Mouse (Mus musculus) thymus, adult 2 months (tissue): ENCODE results near the gene Cbfb. TPM values are rescaled to one million over a fixed set of nuclear protein-coding genes. Genes with fewer than 3 reads are reported as not detected.
"Not testable (repeated sequence)": the region's sequence is repeated elsewhere in the genome, so short reads cannot be mapped to it uniquely, and the experiment has no call there.

Experiments used
- DNase-seq: peaks from one replicate; pipeline ENCODE4 v3.0.0; 2021
- H3K27ac ChIP-seq: fragments of 200-500 bp; 2 replicates; pipeline ENCODE4 v1.5.1; 2012; ENCODE audit warnings: low read length, control low read depth; ENCODE audit not compliant: control insufficient read depth, insufficient read depth
- H3K27me3 ChIP-seq: fragments of 200-500 bp; 2 replicates; pipeline ENCODE4 v1.6.1; 2012; ENCODE audit warnings: mild to moderate bottlenecking, low read length, moderate library complexity, mixed read lengths; ENCODE audit not compliant: control insufficient read depth, insufficient read depth
- H3K36me3 ChIP-seq: fragments of 200-500 bp; 2 replicates; pipeline ENCODE4 v1.6.1; 2012; ENCODE audit warnings: mild to moderate bottlenecking, low read length, moderate library complexity; ENCODE audit not compliant: control insufficient read depth, insufficient read depth
- H3K4me1 ChIP-seq: fragments of 200-500 bp; replicated peaks from 2 replicates; pipeline ENCODE4 v1.6.1; 2012; ENCODE audit warnings: low read length; ENCODE audit not compliant: control insufficient read depth, insufficient read depth
- H3K4me3 ChIP-seq: fragments of 200-500 bp; 2 replicates; pipeline ENCODE4 v1.5.1; 2012; ENCODE audit warnings: mild to moderate bottlenecking, low read length, control low read depth, moderate library complexity; ENCODE audit not compliant: control insufficient read depth, insufficient read depth
- CTCF ChIP-seq: fragments of 200-500 bp; IDR thresholded peaks from 2 replicates; pipeline ENCODE4 v1.5.1; 2012; ENCODE audit warnings: mild to moderate bottlenecking, control low read depth, low read length, moderate library complexity, borderline replicate concordance; ENCODE audit not compliant: control insufficient read depth, poor library complexity, insufficient read depth; ENCODE audit errors: extremely low read depth
- POLR2A ChIP-seq: fragments of 200-500 bp; IDR thresholded peaks from 2 replicates; pipeline ENCODE4 v1.6.1; 2012; ENCODE audit warnings: mild to moderate bottlenecking, low read length, control low read depth, moderate library complexity; ENCODE audit not compliant: control insufficient read depth, poor library complexity, insufficient read depth; ENCODE audit errors: extremely low read depth
- WGBS: fragments of 180-500 bp; shearing (Covaris S2); methylation state at CpG from one replicate; pipeline ENCODE4 v1.1.7; 2018; 5-methylcytosine and 5-hydroxymethylcytosine counted together
- polyA plus RNA-seq: library from polyadenylated mRNA; depleted of rRNA; stranded (reverse); fragments of >200 nt; gene quantifications from 2 replicates; pipeline ENCODE4 v1.2.3, GENCODE M21; 2012

Cbfb gene
- polyA plus RNA-seq, 1 experiment = 26.7 TPM

DNA sequence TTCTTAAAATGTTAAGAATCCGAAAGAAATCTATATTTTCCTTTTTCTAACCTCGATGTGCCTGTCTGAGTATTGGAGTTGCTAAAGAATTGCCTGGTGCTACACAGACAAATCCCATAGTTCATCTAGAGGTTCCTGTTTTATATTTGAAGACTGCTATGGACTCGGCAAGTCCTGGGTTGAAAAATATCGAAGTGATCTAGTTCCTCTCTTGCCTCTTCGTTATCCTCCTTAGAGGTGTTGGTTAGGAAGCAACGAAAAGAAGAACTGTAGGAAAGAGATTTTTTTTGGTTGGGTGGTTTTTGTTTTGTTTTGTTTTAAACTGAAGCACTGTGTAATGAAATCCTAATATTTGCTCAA lies 1.5 kb downstream of the Cbfb start:
- no peak for TF ChIP-seq CTCF
- TF ChIP-seq POLR2A = no peak
- no peak for DNase-seq
- Histone ChIP-seq H3K27ac (no peak overlapping the region), H3K36me3 (peaks cover 10% of the 10 kb centered on the region), H3K4me3 (no peak overlapping the region), H3K27me3 (no peaks in the 10 kb centered on the region), H3K4me1 (peaks cover 2% of the 10 kb centered on the region; the same call in 1 of the 2 replicates)
- 6% methylated on average over 6 of the region's 6 CpGs for WGBS

DNA sequence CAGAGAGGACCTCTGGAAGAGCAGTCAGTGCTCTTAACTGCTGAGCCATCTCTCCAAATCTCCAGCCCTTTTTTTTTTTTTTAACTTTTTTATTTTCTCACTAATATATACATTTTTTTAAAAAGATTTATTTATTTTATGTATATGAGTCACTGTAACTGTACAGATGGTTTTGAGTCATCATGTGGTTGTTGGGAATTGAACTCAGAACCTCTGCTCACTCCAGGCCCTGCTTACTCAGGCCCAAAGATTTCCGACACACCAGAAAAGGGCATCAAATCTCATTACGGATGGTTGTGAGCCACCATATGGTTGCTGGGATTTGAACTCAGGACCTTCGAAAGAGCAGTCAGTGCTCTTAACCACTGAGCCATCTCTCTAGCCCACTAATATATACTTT lies 4.8 kb downstream of the Cbfb start:
- not testable (repeated sequence) for H3K27me3 ChIP-seq, H3K4me1 ChIP-seq, DNase-seq, H3K4me3 ChIP-seq, H3K27ac ChIP-seq
- WGBS = 96% methylated on average over 3 of the region's 3 CpGs
- peaks cover 28% of the 10 kb centered on the region for H3K36me3 ChIP-seq

- Histone ChIP-seq H3K4me3 (no peak overlapping the region), H3K27ac (no peak overlapping the region), H3K27me3 (no peaks in the 10 kb centered on the region), H3K4me1 (peaks cover 2% of the 10 kb centered on the region; the same call in 1 of the 2 replicates), H3K36me3 (peaks cover 45% of the 10 kb centered on the region)
- DNase-seq = no peak
- TF ChIP-seq CTCF = no peak
- TF ChIP-seq POLR2A = no peak
- 96% methylated on average over 6 of the region's 6 CpGs for WGBS
Measured at GRCm38 (mm10) chr8:105178211-105178800, 7.8 kb downstream of the Cbfb start.

- WGBS = 83% methylated on average over 1 of the region's 1 CpGs
- Histone ChIP-seq H3K4me1 (no peaks in the 10 kb centered on the region), H3K27ac (no peak overlapping the region), H3K27me3 (no peaks in the 10 kb centered on the region), H3K4me3 (no peak overlapping the region), H3K36me3 (peaks cover 38% of the 10 kb centered on the region)
- no peak for DNase-seq
- TF ChIP-seq CTCF (no peak), POLR2A (no peak)
Measured at GRCm38 (mm10) chr8:105182201-105182600, 11.7 kb downstream of the Cbfb start.

GRCm38 (mm10) chr8:105186467-105187005 lies 16.1 kb downstream of the Cbfb start:
- no peak for DNase-seq
- H3K27me3 ChIP-seq = no peaks in the 10 kb centered on the region
- no peak overlapping the region for H3K27ac ChIP-seq
- WGBS = 83% methylated on average over 1 of the region's 1 CpGs
- no peak overlapping the region for H3K4me3 ChIP-seq
- TF ChIP-seq CTCF (no peak), POLR2A (no peak)
- peaks cover 13% of the 10 kb centered on the region for H3K36me3 ChIP-seq
- H3K4me1 ChIP-seq = no peaks in the 10 kb centered on the region

DNA sequence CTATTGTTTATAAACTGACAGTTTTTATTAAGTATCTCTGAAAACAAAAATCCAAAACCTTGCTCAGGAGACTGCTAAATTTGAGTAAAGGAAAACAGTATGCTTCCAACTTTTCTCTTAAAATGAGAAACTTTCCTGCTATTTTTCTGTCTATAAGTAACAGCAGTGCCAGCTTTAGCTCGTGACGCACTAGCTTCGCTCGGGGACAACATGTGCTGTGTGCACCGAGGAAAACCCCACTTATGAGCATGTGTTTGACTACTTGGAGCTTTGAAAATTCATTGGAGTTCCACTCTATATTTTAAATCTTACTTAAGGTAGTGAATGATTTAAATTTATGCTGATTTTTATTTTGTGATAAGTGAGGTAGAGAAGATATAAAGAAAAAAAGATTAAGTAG lies 21.7 kb downstream of the Cbfb start:
- TF ChIP-seq POLR2A = no peak
- TF ChIP-seq CTCF = no peak
- 94% methylated on average over 5 of the region's 5 CpGs for WGBS
- no peaks in the 10 kb centered on the region for H3K4me1 ChIP-seq
- H3K4me3 ChIP-seq = no peak overlapping the region
- H3K36me3 ChIP-seq = peaks cover 43% of the 10 kb centered on the region
- DNase-seq = no peak
- no peak overlapping the region for H3K27ac ChIP-seq
- H3K27me3 ChIP-seq = no peaks in the 10 kb centered on the region

DNA sequence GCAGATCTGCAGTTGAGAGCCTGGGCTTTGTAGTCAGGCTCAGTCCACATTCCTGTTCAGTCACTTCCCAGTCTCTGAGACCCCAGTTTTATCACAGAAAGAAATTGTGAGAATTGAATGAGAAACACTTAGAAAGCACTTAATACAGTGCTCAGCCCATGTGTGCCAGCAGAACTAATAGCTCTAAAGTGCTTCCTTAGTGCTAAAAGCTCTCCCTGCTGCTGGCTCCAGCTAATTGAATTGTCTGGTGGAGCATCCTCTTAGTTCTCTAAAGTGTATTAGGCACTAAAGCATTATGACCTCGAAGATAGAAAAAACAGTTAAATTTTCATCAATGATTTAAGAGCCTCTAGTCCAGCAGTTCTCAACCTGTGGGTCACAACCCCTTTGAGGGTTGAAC lies 35.3 kb downstream of the Cbfb start:
- H3K4me1 ChIP-seq = no peaks in the 10 kb centered on the region
- no peaks in the 10 kb centered on the region for H3K27me3 ChIP-seq
- no peak overlapping the region for H3K4me3 ChIP-seq
- 91% methylated on average over 1 of the region's 1 CpGs for WGBS
- no peak for DNase-seq
- TF ChIP-seq POLR2A (no peak), CTCF (no peak)
- no peak overlapping the region for H3K27ac ChIP-seq
- peaks cover 50% of the 10 kb centered on the region for H3K36me3 ChIP-seq
